Mouse (Mus musculus) neural tube, embryonic 11.5 days (tissue): ENCODE results near the gene Hist1h2ae. TPM values are rescaled to one million over a fixed set of nuclear protein-coding genes. Genes with fewer than 3 reads are reported as not detected.
"Not testable (repeated sequence)": the region's sequence is repeated elsewhere in the genome, so short reads cannot be mapped to it uniquely, and the experiment has no call there.

Source experiments
- ATAC-seq: fragments of 200-750 bp; cut with Nextera tagmentation; 2 replicates; pipeline ENCODE4 v1.8.0; 2017; ENCODE audit warnings: moderate number of reproducible peaks, mild to moderate bottlenecking, moderate TSS enrichment, moderate library complexity; ENCODE audit not compliant: insufficient read depth, low FRiP score, low TSS enrichment
- DNase-seq: peaks from one replicate; pipeline ENCODE4 v3.0.0-alpha.2; 2015; ENCODE audit warnings: low spot score
- H3K27ac ChIP-seq: fragments of 300-500 bp; sonication (generic); 2 replicates; pipeline ENCODE4 v1.5.1; 2014; ENCODE audit warnings: low read depth, mild to moderate bottlenecking, low read length
- H3K27me3 ChIP-seq: fragments of 300-500 bp; sonication (generic); 2 replicates; pipeline ENCODE4 v1.6.1; 2014; ENCODE audit warnings: mild to moderate bottlenecking, low read length, mixed read lengths; ENCODE audit not compliant: control insufficient read depth, insufficient read depth
- H3K36me3 ChIP-seq: fragments of 300-500 bp; sonication (generic); 2 replicates; pipeline ENCODE4 v1.6.1; 2014; ENCODE audit warnings: mild to moderate bottlenecking, low read length, moderate library complexity, mixed read lengths; ENCODE audit not compliant: control insufficient read depth, insufficient read depth
- H3K4me1 ChIP-seq: fragments of 300-500 bp; sonication (generic); 2 replicates; pipeline ENCODE4 v1.6.1; 2014; ENCODE audit warnings: low read length, mixed read lengths; ENCODE audit not compliant: control insufficient read depth, insufficient read depth
- H3K4me2 ChIP-seq: fragments of 300-500 bp; sonication (generic); 2 replicates; pipeline ENCODE4 v1.6.1; 2014; ENCODE audit warnings: low read depth, mild to moderate bottlenecking, moderate library complexity
- H3K4me3 ChIP-seq: fragments of 300-500 bp; sonication (generic); 2 replicates; pipeline ENCODE4 v1.5.1; 2014; ENCODE audit warnings: low read depth, low read length
- H3K9ac ChIP-seq: fragments of 300-500 bp; sonication (generic); 2 replicates; pipeline ENCODE4 v1.6.1; 2014; ENCODE audit warnings: mild to moderate bottlenecking, low read length
- H3K9me3 ChIP-seq: fragments of 300-500 bp; sonication (generic); 2 replicates; pipeline ENCODE4 v1.6.1; 2016; ENCODE audit warnings: low read length; ENCODE audit not compliant: control insufficient read depth
- whole genome bisulfite sequencing: fragments of 180-500 bp; shearing (Covaris S2); extraction: QIAGEN DNeasy Blood & Tissue Kit; methylation state at CpG from one replicate; pipeline ENCODE4 v1.1.7; 2014; 5-methylcytosine and 5-hydroxymethylcytosine counted together
- polyA plus RNA-seq: library from polyadenylated mRNA; unstranded; fragments of >200 nt; fragmentation: Nextera tagmentation; extraction: Ambion mirVana; gene quantifications from 2 replicates; pipeline ENCODE4 v1.2.1, GENCODE M21; 2014

Hist1h2ae gene
- polyA plus RNA-seq, 1 experiment from 2014 or later = 61.5 TPM

DNA sequence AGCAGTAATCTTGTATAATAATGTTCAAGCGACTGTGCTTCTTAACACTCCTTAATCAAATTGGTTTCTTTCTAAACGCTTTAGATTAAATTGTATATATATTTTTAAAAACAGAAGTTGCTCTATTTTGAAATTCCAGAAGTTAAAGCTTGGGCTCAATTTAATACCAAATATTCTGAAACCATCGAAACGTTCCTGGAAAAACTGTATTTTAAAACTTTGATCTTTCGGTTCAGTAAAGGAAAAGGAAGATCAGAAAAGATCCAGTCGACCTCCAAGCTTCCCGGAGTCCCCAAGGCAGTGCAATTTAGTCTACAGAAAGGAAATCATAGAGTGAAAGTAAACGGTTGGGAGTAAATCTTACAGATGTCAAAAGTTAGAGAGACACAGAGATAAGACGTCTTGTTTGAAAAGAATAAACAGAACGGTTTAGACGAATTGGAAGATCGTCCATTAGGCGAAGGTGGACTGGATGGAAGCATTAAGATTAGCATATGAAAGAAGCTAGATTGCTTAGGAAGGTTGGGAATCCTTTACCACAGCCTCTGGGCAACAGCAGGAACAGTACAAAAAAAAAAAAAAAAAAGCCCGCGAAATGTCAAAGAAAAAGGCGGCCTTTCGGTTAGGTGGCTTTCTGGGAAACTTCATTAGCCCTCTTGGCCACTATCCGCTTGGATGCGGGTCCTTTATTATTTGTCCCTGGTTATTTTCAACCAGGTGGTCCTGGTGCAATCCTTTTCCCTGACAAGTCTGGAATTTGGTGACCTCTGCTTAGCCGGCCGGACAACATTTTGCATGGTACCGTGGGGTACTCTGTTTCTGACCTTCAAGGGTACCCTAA lies 15.3 kb upstream of the Hist1h2ae start:
- peak overlapping the region; percentile 39; the same call in 1 of the 2 replicates for H3K4me3 ChIP-seq
- ATAC-seq = 0 out of 2 replicates have a peak, but pooled peaks have one; percentile 22

DNA sequence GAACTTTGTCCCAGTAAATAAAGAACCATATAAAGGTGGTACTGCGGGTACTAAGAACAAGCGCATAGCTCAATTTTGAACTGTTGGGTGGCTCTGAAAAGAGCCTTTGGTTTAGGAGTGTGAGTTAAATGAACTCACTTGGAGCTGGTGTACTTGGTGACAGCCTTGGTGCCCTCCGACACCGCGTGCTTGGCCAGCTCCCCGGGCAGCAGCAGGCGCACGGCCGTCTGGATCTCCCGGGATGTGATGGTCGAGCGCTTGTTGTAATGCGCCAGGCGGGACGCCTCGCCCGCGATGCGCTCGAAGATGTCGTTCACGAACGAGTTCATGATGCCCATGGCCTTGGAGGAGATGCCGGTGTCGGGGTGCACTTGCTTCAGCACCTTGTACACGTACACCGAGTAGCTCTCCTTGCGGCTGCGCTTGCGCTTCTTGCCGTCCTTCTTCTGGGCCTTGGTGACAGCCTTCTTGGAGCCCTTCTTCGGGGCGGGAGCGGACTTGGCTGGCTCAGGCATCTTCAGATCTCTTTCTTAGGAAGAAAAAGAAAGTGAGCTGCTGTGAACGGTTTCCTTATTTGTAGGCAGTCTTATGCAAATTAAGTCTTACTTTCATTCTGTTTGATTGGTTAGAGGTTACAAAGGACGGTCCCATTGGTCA lies 14.6 kb upstream of the Hist1h2ae start:
- H3K27ac ChIP-seq = peak overlapping the region; percentile 97
- H3K9ac ChIP-seq = peak overlapping the region; percentile 80
- not testable (repeated sequence) for H3K36me3 ChIP-seq, H3K27me3 ChIP-seq, H3K9me3 ChIP-seq
- ATAC-seq (peak; percentile 79), DNase-seq (peak; percentile 77)
- H3K4me2 ChIP-seq = peak overlapping the region; percentile 83
- H3K4me3 ChIP-seq = peak overlapping the region; percentile 39
- under 1% methylated on average over 20 of the region's 36 CpGs for WGBS
- H3K4me1 ChIP-seq = peaks cover 24% of the 10 kb centered on the region

More for the DNA sequence above, 15.3 kb upstream of the Hist1h2ae start:
- 1% methylated on average over 22 of the region's 22 CpGs for WGBS
- DNase-seq = peak; percentile 35
- peaks cover 24% of the 10 kb centered on the region for H3K4me1 ChIP-seq
- no peaks in the 10 kb centered on the region for H3K27me3 ChIP-seq
- peak overlapping the region; percentile 97 for H3K27ac ChIP-seq
- H3K9me3 ChIP-seq = no peaks in the 10 kb centered on the region
- H3K4me2 ChIP-seq = peak overlapping the region; percentile 83
- H3K9ac ChIP-seq = peak overlapping the region; percentile 12
- H3K36me3 ChIP-seq = no peaks in the 10 kb centered on the region

DNA sequence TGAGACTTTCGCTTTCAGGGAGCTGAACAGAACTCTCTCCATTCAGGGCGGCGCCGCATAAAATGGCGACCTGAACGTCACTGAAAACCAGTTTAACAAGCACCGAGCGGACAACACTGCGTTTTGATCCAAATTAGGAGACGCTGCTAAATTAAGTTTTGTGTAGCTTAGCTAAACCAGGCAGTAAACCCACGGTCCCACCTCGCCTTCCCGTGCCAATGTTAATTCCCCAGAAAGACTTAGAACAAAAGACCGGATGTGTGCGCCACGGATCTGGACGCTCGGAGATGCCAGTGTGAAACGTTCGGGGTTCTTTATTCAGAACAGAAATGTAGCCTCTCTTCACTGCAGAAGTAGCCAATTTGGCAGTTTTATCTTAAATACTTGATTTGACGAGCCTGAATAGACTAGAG lies 14.0 kb upstream of the Hist1h2ae start:
- under 1% methylated on average over 21 of the region's 21 CpGs for WGBS
- H3K4me2 ChIP-seq = peak overlapping the region; percentile 83
- no peaks in the 10 kb centered on the region for H3K27me3 ChIP-seq
- DNase-seq = peak; percentile 81
- peak overlapping the region; percentile 39 for H3K4me3 ChIP-seq
- peak overlapping the region; percentile 97 for H3K27ac ChIP-seq
- peaks cover 24% of the 10 kb centered on the region for H3K4me1 ChIP-seq
- ATAC-seq = 0 out of 2 replicates have a peak, but pooled peaks have one; percentile 3
- no peaks in the 10 kb centered on the region for H3K36me3 ChIP-seq
- H3K9me3 ChIP-seq = no peaks in the 10 kb centered on the region
- peak overlapping the region; percentile 80 for H3K9ac ChIP-seq

DNA sequence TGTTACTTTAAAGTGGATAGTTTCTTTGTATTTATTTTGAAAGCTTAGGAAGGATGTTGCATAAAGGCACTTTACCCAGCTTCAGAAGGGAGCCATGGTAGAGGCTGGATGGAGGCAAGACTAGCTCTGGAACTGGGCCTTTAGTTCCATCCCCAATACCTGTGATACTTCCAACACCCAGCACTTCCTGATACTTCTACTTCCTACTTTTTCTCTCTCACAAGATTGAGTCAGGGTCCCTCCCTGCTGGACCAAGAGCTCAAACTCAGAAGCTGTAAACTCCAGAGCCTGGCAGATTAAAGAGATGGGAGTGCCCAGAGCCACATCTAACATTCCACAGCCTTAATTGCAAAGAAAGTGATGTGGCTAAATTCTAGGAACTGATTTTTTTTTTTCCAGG lies 13.3 kb upstream of the Hist1h2ae start:
- H3K9ac ChIP-seq = peak overlapping the region; percentile 80
- peak overlapping the region; percentile 83 for H3K4me2 ChIP-seq
- H3K27me3 ChIP-seq = no peaks in the 10 kb centered on the region
- peaks cover 24% of the 10 kb centered on the region for H3K4me1 ChIP-seq
- H3K27ac ChIP-seq = peak overlapping the region; percentile 97
- H3K9me3 ChIP-seq = no peaks in the 10 kb centered on the region
- ATAC-seq = no peak
- DNase-seq = peak; percentile 23
- peak overlapping the region; percentile 39; the same call in 1 of the 2 replicates for H3K4me3 ChIP-seq
- no peaks in the 10 kb centered on the region for H3K36me3 ChIP-seq

DNA sequence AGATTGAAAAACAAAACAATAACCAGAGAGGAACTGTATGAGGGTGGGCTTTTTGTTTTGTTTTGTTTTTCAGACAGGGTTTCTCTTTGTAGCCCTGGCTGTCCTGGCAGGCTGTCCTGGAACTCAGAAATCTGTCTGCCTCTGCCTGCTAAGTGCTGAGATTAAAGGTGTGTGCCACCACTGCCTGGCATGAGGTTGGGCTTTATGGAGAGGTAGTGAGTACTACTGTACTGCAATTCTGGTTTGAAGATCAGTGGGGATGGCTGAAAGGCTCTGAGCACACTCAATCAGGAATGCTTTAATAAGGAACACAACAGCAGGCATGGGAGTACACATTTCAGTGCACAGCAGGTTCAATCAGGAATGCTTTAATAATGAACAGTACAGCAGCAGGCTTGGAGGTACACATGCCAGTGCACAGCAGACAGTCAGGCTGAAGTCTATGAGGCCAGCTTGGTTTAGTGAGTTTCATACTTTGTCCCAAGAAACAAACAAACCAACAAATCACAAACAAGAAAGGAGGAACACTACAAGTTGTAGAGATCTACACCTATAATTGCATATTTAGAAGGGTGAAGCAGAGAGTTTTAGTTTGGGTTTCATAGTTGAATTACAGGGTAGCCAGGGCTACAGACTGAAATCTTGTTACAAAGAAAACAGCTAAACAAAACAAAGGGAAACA lies 12.5 kb upstream of the Hist1h2ae start:
- peaks cover 24% of the 10 kb centered on the region for H3K4me1 ChIP-seq
- peak; percentile 24 for DNase-seq
- ATAC-seq = no peak
- H3K27me3 ChIP-seq = no peaks in the 10 kb centered on the region
- peak overlapping the region; percentile 87 for H3K27ac ChIP-seq
- H3K4me3 ChIP-seq = no peak overlapping the region
- H3K36me3 ChIP-seq = no peaks in the 10 kb centered on the region
- H3K9me3 ChIP-seq = no peaks in the 10 kb centered on the region
- no peak overlapping the region for H3K4me2 ChIP-seq
- H3K9ac ChIP-seq = peak overlapping the region; percentile 29; the same call in 1 of the 2 replicates

DNA sequence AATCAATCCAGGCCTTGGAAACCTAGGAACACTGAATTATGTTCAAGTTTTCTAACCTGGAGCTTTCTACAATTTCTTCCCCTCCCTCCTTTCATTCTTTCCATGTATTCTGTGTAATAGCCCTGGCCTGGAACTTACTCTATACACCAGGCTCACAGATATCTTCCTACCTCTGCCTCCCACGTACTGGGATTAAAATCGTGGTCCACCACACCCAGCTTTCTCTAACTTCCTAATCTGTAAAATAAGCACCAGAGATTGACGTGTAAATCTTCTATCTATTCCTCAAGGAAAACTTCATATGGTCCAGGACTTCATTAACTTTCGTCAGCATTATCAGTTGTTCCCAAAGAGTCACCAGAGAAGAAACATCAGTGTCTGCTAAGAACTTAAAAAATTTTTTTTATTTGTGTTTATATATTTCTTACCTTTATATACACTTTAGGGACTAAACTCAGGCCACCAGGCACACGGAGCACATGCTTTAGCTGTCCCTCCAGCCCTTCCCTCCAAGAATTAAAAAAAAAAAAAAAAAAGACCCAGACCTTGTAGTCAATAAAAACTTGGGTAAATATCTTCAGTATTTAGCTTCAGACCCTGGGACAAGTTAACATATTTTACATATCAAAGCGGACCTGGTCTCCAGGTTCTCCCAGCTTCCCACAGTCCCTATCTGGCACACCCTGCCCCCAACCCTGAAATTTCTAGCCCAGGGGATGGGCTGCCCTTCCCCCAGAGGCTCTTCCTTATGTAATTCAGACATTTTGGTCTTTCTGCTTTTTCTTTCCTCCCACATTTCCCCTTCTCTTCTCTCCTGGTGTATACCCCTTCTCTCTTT lies 11.4 kb upstream of the Hist1h2ae start:
- Histone ChIP-seq H3K4me1 (peaks cover 24% of the 10 kb centered on the region), H3K9ac (peak overlapping the region; percentile 66), H3K4me3 (peak overlapping the region; percentile 46), H3K9me3 (no peaks in the 10 kb centered on the region), H3K4me2 (peak overlapping the region; percentile 83), H3K27ac (peak overlapping the region; percentile 87), H3K36me3 (no peaks in the 10 kb centered on the region), H3K27me3 (no peaks in the 10 kb centered on the region)
- DNase-seq = peak; percentile 39
- no peak for ATAC-seq
- WGBS = 3% methylated on average over 6 of the region's 6 CpGs

DNA sequence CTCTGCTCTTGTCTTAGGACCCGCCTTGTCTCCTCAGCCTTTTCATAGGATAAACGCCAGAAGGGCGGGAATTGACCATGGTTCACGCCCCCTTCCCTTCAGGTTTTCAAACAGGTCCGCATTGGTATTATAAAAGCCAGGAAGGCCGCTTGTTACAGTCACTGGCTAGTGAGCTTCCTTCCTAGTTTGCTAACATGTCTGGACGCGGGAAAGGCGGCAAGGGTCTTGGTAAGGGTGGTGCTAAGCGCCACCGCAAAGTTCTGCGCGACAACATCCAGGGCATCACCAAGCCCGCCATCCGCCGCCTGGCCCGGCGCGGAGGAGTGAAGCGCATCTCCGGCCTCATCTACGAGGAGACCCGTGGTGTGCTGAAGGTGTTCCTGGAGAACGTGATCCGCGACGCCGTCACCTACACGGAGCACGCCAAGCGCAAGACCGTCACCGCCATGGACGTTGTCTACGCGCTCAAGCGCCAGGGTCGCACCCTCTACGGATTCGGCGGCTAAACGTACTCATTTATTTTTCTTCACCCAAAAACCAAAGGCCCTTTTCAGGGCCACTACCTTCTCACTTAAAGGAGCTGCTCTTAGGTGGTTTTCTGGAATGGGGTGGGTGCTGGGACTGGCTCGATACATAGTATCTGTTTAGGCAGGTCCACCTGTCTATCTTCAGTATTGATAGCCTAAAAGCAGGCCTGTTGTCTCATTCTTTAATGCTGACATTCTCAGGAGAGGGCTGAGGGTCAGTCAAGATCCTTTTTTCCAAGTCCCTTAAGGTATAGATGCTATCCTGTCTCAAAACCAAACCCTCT lies 10.6 kb upstream of the Hist1h2ae start, which contains the start of gene Hist1h4d:
TSS of gene Hist1h4d (plus strand) at position 191 of the 811 bp plus-strand sequence.
- Histone ChIP-seq H3K27me3 (no peaks in the 10 kb centered on the region), H3K27ac (peak within 1 kb of the TSS; percentile 87), H3K4me3 (peak within 1 kb of the TSS; percentile 46), H3K9me3 (no peaks in the 10 kb centered on the region), H3K36me3 (no peaks in the 10 kb centered on the region), H3K4me2 (peak within 1 kb of the TSS; percentile 83), H3K9ac (peak within 1 kb of the TSS; percentile 66), H3K4me1 (peaks cover 20% of the 10 kb centered on the region)
- ATAC-seq (peak; percentile 82), DNase-seq (peak; percentile 94)
- under 1% methylated on average over 43 of the region's 43 CpGs for WGBS
